Mouse (Mus musculus): ENCODE results near the gene Fggy. TPM values are rescaled to one million over a fixed set of nuclear protein-coding genes. Genes with fewer than 3 reads are reported as not detected.

Gene Fggy
- polyA plus RNA-seq, 1 experiment, result 22.2 TPM

GRCm38 (mm10) chr4:95603254-95603653 lies 45.9 kb downstream of the Fggy start:
- H3K9ac ChIP-seq (ENCODE audit: low read depth, poor library complexity, severe bottlenecking), result no peak overlapping the region
- no peaks in the 10 kb centered on the region for H3K36me3 ChIP-seq (ENCODE audit: control insufficient read depth, insufficient read depth, low read length, poor library complexity, severe bottlenecking)
- TF ChIP-seq EP300 (IDR thresholded peaks at IDR 0.05; ENCODE audit: insufficient read depth, low read depth, low read length) (no peak), CTCF (IDR thresholded peaks at IDR 0.05; ENCODE audit: low read depth, low read length) (no peak), POLR2A (IDR thresholded peaks at IDR 0.05; ENCODE audit: insufficient read depth, low read length) (no peak)
- no peak overlapping the region for H3K27ac ChIP-seq (ENCODE audit: insufficient read depth, low read length)
- no peaks in the 10 kb centered on the region for H3K9me3 ChIP-seq (replicated peaks; ENCODE audit: control insufficient read depth, insufficient read depth, low read length, poor library complexity, severe bottlenecking)
- H3K4me1 ChIP-seq (ENCODE audit: control insufficient read depth, insufficient read depth, low read length), result no peaks in the 10 kb centered on the region
- no peak overlapping the region for H3K4me3 ChIP-seq (ENCODE audit: low read depth, low read length)
- no peaks in the 10 kb centered on the region for H3K27me3 ChIP-seq (ENCODE audit: control insufficient read depth, insufficient read depth, low read length, poor library complexity, severe bottlenecking)

DNA sequence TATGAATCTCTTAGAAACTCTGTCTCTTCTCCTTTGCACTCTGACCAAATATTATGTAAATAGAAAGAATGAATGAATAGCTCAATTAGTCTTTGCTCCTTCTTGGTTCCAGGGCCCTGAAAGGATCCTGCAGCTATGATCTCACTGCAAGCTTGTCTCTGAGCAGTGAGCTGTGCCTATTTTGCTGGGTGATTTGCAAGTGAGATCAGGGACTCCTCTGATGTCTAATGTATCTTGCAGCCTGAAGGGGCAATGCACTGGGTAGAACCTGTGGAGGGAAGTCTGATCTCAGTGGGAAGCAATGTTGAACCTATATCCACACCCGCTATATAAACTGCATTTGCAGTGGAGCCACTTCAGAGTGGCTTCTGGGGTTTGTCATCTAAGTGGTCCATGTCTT lies 53.4 kb downstream of the Fggy start:
- Histone ChIP-seq H3K9me3 (replicated peaks; ENCODE audit: control insufficient read depth, insufficient read depth, low read length, poor library complexity, severe bottlenecking) (no peaks in the 10 kb centered on the region), H3K27me3 (ENCODE audit: control insufficient read depth, insufficient read depth, low read length, poor library complexity, severe bottlenecking) (no peaks in the 10 kb centered on the region), H3K4me1 (ENCODE audit: control insufficient read depth, insufficient read depth, low read length) (no peaks in the 10 kb centered on the region), H3K36me3 (ENCODE audit: control insufficient read depth, insufficient read depth, low read length, poor library complexity, severe bottlenecking) (no peaks in the 10 kb centered on the region), H3K9ac (ENCODE audit: low read depth, poor library complexity, severe bottlenecking) (no peak overlapping the region), H3K4me3 (ENCODE audit: low read depth, low read length) (no peak overlapping the region), H3K27ac (ENCODE audit: insufficient read depth, low read length) (no peak overlapping the region)
- TF ChIP-seq EP300 (IDR thresholded peaks at IDR 0.05; ENCODE audit: insufficient read depth, low read depth, low read length), result no peak
- TF ChIP-seq CTCF (IDR thresholded peaks at IDR 0.05; ENCODE audit: low read depth, low read length), result no peak
- TF ChIP-seq POLR2A (IDR thresholded peaks at IDR 0.05; ENCODE audit: insufficient read depth, low read length), result no peak

- no peak overlapping the region for H3K27ac ChIP-seq (ENCODE audit: insufficient read depth, low read length)
- no peaks in the 10 kb centered on the region for H3K27me3 ChIP-seq (ENCODE audit: control insufficient read depth, insufficient read depth, low read length, poor library complexity, severe bottlenecking)
Observed at GRCm38 (mm10) chr4:95611390-95611789, 54.1 kb downstream of the Fggy start.

DNA sequence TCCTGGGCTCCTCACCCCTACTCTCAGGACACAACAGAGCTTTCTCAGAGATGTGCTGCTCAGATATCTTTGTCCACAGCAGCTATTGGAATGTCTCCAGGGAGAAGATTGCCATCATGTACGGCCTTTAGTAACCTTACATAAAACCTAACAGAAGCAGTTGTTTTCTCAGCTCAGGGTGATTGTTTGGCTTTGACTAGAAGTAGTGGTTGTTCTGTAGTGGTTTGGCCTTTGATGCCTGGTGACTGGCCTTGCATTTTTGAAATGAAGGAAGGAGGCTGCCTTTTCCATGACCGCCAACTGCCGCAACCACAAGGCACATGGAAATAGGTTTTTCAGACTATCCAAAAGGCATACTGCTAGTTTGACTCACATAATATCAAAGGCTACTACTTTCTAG lies 63.7 kb downstream of the Fggy start:
- Histone ChIP-seq H3K4me1 (ENCODE audit: control insufficient read depth, insufficient read depth, low read length) (no peaks in the 10 kb centered on the region), H3K9me3 (replicated peaks; ENCODE audit: control insufficient read depth, insufficient read depth, low read length, poor library complexity, severe bottlenecking) (no peaks in the 10 kb centered on the region), H3K4me3 (ENCODE audit: low read depth, low read length) (no peak overlapping the region)

More at GRCm38 (mm10) chr4:95611390-95611789, 54.1 kb downstream of the Fggy start:
- H3K4me3 ChIP-seq (ENCODE audit: low read depth, low read length), result no peak overlapping the region
- no peaks in the 10 kb centered on the region for H3K4me1 ChIP-seq (ENCODE audit: control insufficient read depth, insufficient read depth, low read length)
- TF ChIP-seq EP300 (IDR thresholded peaks at IDR 0.05; ENCODE audit: insufficient read depth, low read depth, low read length) (no peak), CTCF (IDR thresholded peaks at IDR 0.05; ENCODE audit: low read depth, low read length) (no peak), POLR2A (IDR thresholded peaks at IDR 0.05; ENCODE audit: insufficient read depth, low read length) (no peak)
- no peaks in the 10 kb centered on the region for H3K9me3 ChIP-seq (replicated peaks; ENCODE audit: control insufficient read depth, insufficient read depth, low read length, poor library complexity, severe bottlenecking)
- H3K9ac ChIP-seq (ENCODE audit: low read depth, poor library complexity, severe bottlenecking), result no peak overlapping the region
- no peaks in the 10 kb centered on the region for H3K36me3 ChIP-seq (ENCODE audit: control insufficient read depth, insufficient read depth, low read length, poor library complexity, severe bottlenecking)

GRCm38 (mm10) chr4:95624696-95625095 lies 67.4 kb downstream of the Fggy start:
- Histone ChIP-seq H3K9me3 (replicated peaks; ENCODE audit: control insufficient read depth, insufficient read depth, low read length, poor library complexity, severe bottlenecking) (no peaks in the 10 kb centered on the region), H3K36me3 (ENCODE audit: control insufficient read depth, insufficient read depth, low read length, poor library complexity, severe bottlenecking) (no peaks in the 10 kb centered on the region), H3K4me1 (ENCODE audit: control insufficient read depth, insufficient read depth, low read length) (no peaks in the 10 kb centered on the region), H3K9ac (ENCODE audit: low read depth, poor library complexity, severe bottlenecking) (no peak overlapping the region), H3K27ac (ENCODE audit: insufficient read depth, low read length) (no peak overlapping the region), H3K27me3 (ENCODE audit: control insufficient read depth, insufficient read depth, low read length, poor library complexity, severe bottlenecking) (no peaks in the 10 kb centered on the region), H3K4me3 (ENCODE audit: low read depth, low read length) (no peak overlapping the region)
- TF ChIP-seq CTCF (IDR thresholded peaks at IDR 0.05; ENCODE audit: low read depth, low read length) (no peak), POLR2A (IDR thresholded peaks at IDR 0.05; ENCODE audit: insufficient read depth, low read length) (no peak), EP300 (IDR thresholded peaks at IDR 0.05; ENCODE audit: insufficient read depth, low read depth, low read length) (no peak)

More for the DNA sequence above, 63.7 kb downstream of the Fggy start:
- Histone ChIP-seq H3K27ac (ENCODE audit: insufficient read depth, low read length) (no peak overlapping the region), H3K27me3 (ENCODE audit: control insufficient read depth, insufficient read depth, low read length, poor library complexity, severe bottlenecking) (no peaks in the 10 kb centered on the region), H3K36me3 (ENCODE audit: control insufficient read depth, insufficient read depth, low read length, poor library complexity, severe bottlenecking) (no peaks in the 10 kb centered on the region), H3K9ac (ENCODE audit: low read depth, poor library complexity, severe bottlenecking) (no peak overlapping the region)
- no peak for TF ChIP-seq CTCF (IDR thresholded peaks at IDR 0.05; ENCODE audit: low read depth, low read length)

DNA sequence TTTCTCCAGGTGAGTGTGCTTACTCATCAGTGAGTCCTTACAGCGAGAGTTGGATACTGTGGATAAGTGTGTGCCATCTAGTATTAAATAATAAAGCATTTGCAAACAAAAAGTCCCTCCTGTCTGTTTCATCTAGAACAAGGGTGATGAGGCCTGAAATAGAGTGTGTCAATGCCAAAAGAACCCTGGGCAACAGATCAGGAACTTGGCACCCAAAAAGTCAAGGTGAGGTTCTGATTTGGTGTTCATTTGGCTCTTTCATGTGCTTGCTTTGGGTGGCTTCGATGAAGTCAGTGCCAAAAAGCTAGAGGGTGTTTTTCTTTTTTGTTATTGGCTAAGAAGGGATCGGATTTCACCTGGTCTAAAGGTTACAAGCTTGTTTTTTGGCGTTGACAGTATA lies 68.3 kb downstream of the Fggy start:
- TF ChIP-seq CTCF (IDR thresholded peaks at IDR 0.05; ENCODE audit: low read depth, low read length), result no peak
- no peak for TF ChIP-seq EP300 (IDR thresholded peaks at IDR 0.05; ENCODE audit: insufficient read depth, low read depth, low read length)
- TF ChIP-seq POLR2A (IDR thresholded peaks at IDR 0.05; ENCODE audit: insufficient read depth, low read length), result no peak
- no peaks in the 10 kb centered on the region for H3K9me3 ChIP-seq (replicated peaks; ENCODE audit: control insufficient read depth, insufficient read depth, low read length, poor library complexity, severe bottlenecking)
- no peaks in the 10 kb centered on the region for H3K27me3 ChIP-seq (ENCODE audit: control insufficient read depth, insufficient read depth, low read length, poor library complexity, severe bottlenecking)
- H3K4me1 ChIP-seq (ENCODE audit: control insufficient read depth, insufficient read depth, low read length), result no peaks in the 10 kb centered on the region
- no peak overlapping the region for H3K9ac ChIP-seq (ENCODE audit: low read depth, poor library complexity, severe bottlenecking)
- no peaks in the 10 kb centered on the region for H3K36me3 ChIP-seq (ENCODE audit: control insufficient read depth, insufficient read depth, low read length, poor library complexity, severe bottlenecking)
- H3K27ac ChIP-seq (ENCODE audit: insufficient read depth, low read length), result no peak overlapping the region
- H3K4me3 ChIP-seq (ENCODE audit: low read depth, low read length), result no peak overlapping the region

Measured in ES-Bruce4 (cell line).